Mouse (Mus musculus): ENCODE results near the gene A3galt2. TPM values are rescaled to one million over a fixed set of nuclear protein-coding genes. Genes with fewer than 3 reads are reported as not detected.
A peak's percentile ranks its signal among the peaks of the same experiment; 100 is the strongest.

A3galt2 gene
- total RNA-seq, 2 experiments from 2014 or later, result 0.45 to 0.47 TPM

- intact Hi-C loops (cut with DNase I), result no loop called here
- peak; percentile 83 to 88 for DNase-seq (ENCODE audit: extremely low spot score in 1 of 2, low spot score in 2 of 2)
Measured at GRCm38 (mm10) chr4:128811382-128812056, 56.4 kb downstream of the A3galt2 start.

- intact Hi-C loops (cut with DNase I), result no loop called here
- no peak for DNase-seq (ENCODE audit: extremely low spot score in 1 of 2, low spot score in 2 of 2)
Measured at GRCm38 (mm10) chr4:128817011-128817410, 61.8 kb downstream of the A3galt2 start.

Other genes with a start within 250 kb of the A3galt2 start
- gene Zscan20, start 145.3 kb upstream of the A3galt2 start, total RNA-seq (2021), result 1 to 10 TPM; 6.3 to 7.9 TPM
- 1 to 10 TPM; 1.1 to 1.5 TPM for gene Tlr12, start 136.7 kb upstream of the A3galt2 start, total RNA-seq (2021)
- gene Phc2, start 100.7 kb upstream of the A3galt2 start, total RNA-seq (2021), result 10 to 100 TPM; 65.1 to 71.4 TPM
- gene Zfp362, start 50.7 kb downstream of the A3galt2 start, total RNA-seq (2021), result 10 to 100 TPM; 43.4 to 45.5 TPM
- gene Trim62, start 128.2 kb downstream of the A3galt2 start, total RNA-seq (2021), result 10 to 100 TPM; 30.2 to 31.2 TPM
- 10 to 100 TPM; 30.3 to 36.3 TPM for gene Azin2, start 207.1 kb downstream of the A3galt2 start, total RNA-seq (2021)
- 10 to 100 TPM; 30.5 to 30.7 TPM for gene Ak2, start 236.6 kb downstream of the A3galt2 start, total RNA-seq (2021)

Data from left cerebral cortex, postnatal 10 days (tissue).